Mouse (Mus musculus): Measurements from ENCODE around the gene Fam216b.

Gene Fam216b

GRCm38 (mm10) chr14:78041886-78042526 is 46.8 kb downstream of the Fam216b start:
- DNase-seq, result no peak

- DNase-seq, result no peak
These were observed 48.2 kb downstream of the Fam216b start for GRCm38 (mm10) chr14:78040643-78041042.

GRCm38 (mm10) chr14:78038876-78039275 is 49.9 kb downstream of the Fam216b start:
- DNase-seq, result peak; percentile 21

All from cerebellum, adult 9-11 months (tissue).